Mouse (Mus musculus): ENCODE results near the gene Atp7a. TPM values are rescaled to one million over a fixed set of nuclear protein-coding genes. Genes with fewer than 3 reads are reported as not detected.

The Atp7a gene
- total and polyA plus RNA-seq, 2 experiments from 2014 or later, result 7.0 to 9.9 TPM

- peak within 1 kb of the TSS; percentile 55 for H3K4me3 ChIP-seq (ENCODE audit: low read length)
- peak within 1 kb of the TSS; percentile 62 for H3K9ac ChIP-seq (replicated peaks; ENCODE audit: low read length)
- H3K4me2 ChIP-seq (ENCODE audit: low read depth, low read length), result peak within 1 kb of the TSS; percentile 56
- no peaks in the 10 kb centered on the region for H3K27me3 ChIP-seq (ENCODE audit: insufficient read depth, low read length)
- H3K27ac ChIP-seq, result peak within 1 kb of the TSS; percentile 90
- ATAC-seq (peak; percentile 71), DNase-seq (ENCODE audit: low spot score) (peak; percentile 93)
- no peaks in the 10 kb centered on the region for H3K36me3 ChIP-seq (ENCODE audit: insufficient read depth, low read length)
- H3K9me3 ChIP-seq (ENCODE audit: low read length), result no peaks in the 10 kb centered on the region
- TF ChIP-seq CTCF (IDR thresholded peaks at IDR 0.05; ENCODE audit: low read depth), result no peak
- 21% methylated on average over 26 of the region's 26 CpGs for WGBS
- no peaks in the 10 kb centered on the region for H3K4me1 ChIP-seq (ENCODE audit: insufficient read depth, low read length)
Observed at GRCm38 (mm10) chrX:106015571-106016322, 11.3 kb upstream of the Atp7a start, which contains the start of gene Cox7b. Gene Cox7b (plus strand): TSS chrX:106015700.

GRCm38 (mm10) chrX:106017102-106017501, 10.0 kb upstream of the Atp7a start:
- Histone ChIP-seq H3K4me1 (ENCODE audit: insufficient read depth, low read length) (no peaks in the 10 kb centered on the region), H3K4me2 (ENCODE audit: low read depth, low read length) (peak overlapping the region; percentile 56), H3K9me3 (ENCODE audit: low read length) (no peaks in the 10 kb centered on the region), H3K36me3 (ENCODE audit: insufficient read depth, low read length) (no peaks in the 10 kb centered on the region), H3K9ac (replicated peaks; ENCODE audit: low read length) (no peak overlapping the region), H3K27me3 (ENCODE audit: insufficient read depth, low read length) (no peaks in the 10 kb centered on the region), H3K27ac (no peak overlapping the region), H3K4me3 (ENCODE audit: low read length) (peak overlapping the region; percentile 55; the same call in 1 of the 2 replicates)
- DNase-seq (ENCODE audit: low spot score) (no peak), ATAC-seq (no peak)
- 84% methylated on average over 3 of the region's 3 CpGs for WGBS
- no peak for TF ChIP-seq CTCF (IDR thresholded peaks at IDR 0.05; ENCODE audit: low read depth)

GRCm38 (mm10) chrX:106017516-106017915, 9.6 kb upstream of the Atp7a start:
- WGBS, result 91% methylated on average over 4 of the region's 4 CpGs
- H3K4me2 ChIP-seq (ENCODE audit: low read depth, low read length), result peak overlapping the region; percentile 56; the same call in 1 of the 2 replicates
- no peaks in the 10 kb centered on the region for H3K27me3 ChIP-seq (ENCODE audit: insufficient read depth, low read length)
- H3K4me3 ChIP-seq (ENCODE audit: low read length), result no peak overlapping the region
- H3K9ac ChIP-seq (replicated peaks; ENCODE audit: low read length), result no peak overlapping the region
- H3K27ac ChIP-seq, result no peak overlapping the region
- ATAC-seq, result no peak
- H3K36me3 ChIP-seq (ENCODE audit: insufficient read depth, low read length), result no peaks in the 10 kb centered on the region
- H3K9me3 ChIP-seq (ENCODE audit: low read length), result no peaks in the 10 kb centered on the region
- DNase-seq (ENCODE audit: low spot score), result no peak
- no peak for TF ChIP-seq CTCF (IDR thresholded peaks at IDR 0.05; ENCODE audit: low read depth)
- no peaks in the 10 kb centered on the region for H3K4me1 ChIP-seq (ENCODE audit: insufficient read depth, low read length)

- Histone ChIP-seq H3K9me3 (ENCODE audit: low read length) (no peaks in the 10 kb centered on the region), H3K27me3 (ENCODE audit: insufficient read depth, low read length) (no peaks in the 10 kb centered on the region), H3K4me2 (ENCODE audit: low read depth, low read length) (peak overlapping the region; percentile 61), H3K9ac (replicated peaks; ENCODE audit: low read length) (peak overlapping the region; percentile 39), H3K27ac (peak overlapping the region; percentile 49; the same call in 1 of the 2 replicates), H3K4me3 (ENCODE audit: low read length) (peak overlapping the region; percentile 45), H3K36me3 (ENCODE audit: insufficient read depth, low read length) (no peaks in the 10 kb centered on the region), H3K4me1 (ENCODE audit: insufficient read depth, low read length) (no peaks in the 10 kb centered on the region)
- ATAC-seq (no peak; the same call in 1 of the 2 replicates), DNase-seq (ENCODE audit: low spot score) (no peak)
- WGBS, result 24% methylated on average over 8 of the region's 8 CpGs
- TF ChIP-seq CTCF (IDR thresholded peaks at IDR 0.05; ENCODE audit: low read depth), result no peak
Observed at GRCm38 (mm10) chrX:106027343-106027674, 233 bp downstream of the Atp7a start.

- H3K9me3 ChIP-seq (ENCODE audit: low read length), result no peaks in the 10 kb centered on the region
- ATAC-seq (no peak), DNase-seq (ENCODE audit: low spot score) (no peak)
- H3K4me2 ChIP-seq (ENCODE audit: low read depth, low read length), result no peak overlapping the region
- TF ChIP-seq CTCF (IDR thresholded peaks at IDR 0.05; ENCODE audit: low read depth), result no peak
- 75% methylated on average over 5 of the region's 5 CpGs for WGBS
- H3K9ac ChIP-seq (replicated peaks; ENCODE audit: low read length), result no peak overlapping the region
- H3K36me3 ChIP-seq (ENCODE audit: insufficient read depth, low read length), result no peaks in the 10 kb centered on the region
- no peak overlapping the region for H3K27ac ChIP-seq
- no peak overlapping the region for H3K4me3 ChIP-seq (ENCODE audit: low read length)
- H3K27me3 ChIP-seq (ENCODE audit: insufficient read depth, low read length), result no peaks in the 10 kb centered on the region
- no peaks in the 10 kb centered on the region for H3K4me1 ChIP-seq (ENCODE audit: insufficient read depth, low read length)
Observed at GRCm38 (mm10) chrX:106030176-106030575, 3.1 kb downstream of the Atp7a start.

GRCm38 (mm10) chrX:106031124-106031523, 4.0 kb downstream of the Atp7a start:
- Histone ChIP-seq H3K27ac (no peak overlapping the region), H3K4me1 (ENCODE audit: insufficient read depth, low read length) (no peaks in the 10 kb centered on the region), H3K9ac (replicated peaks; ENCODE audit: low read length) (no peak overlapping the region), H3K4me3 (ENCODE audit: low read length) (no peak overlapping the region), H3K27me3 (ENCODE audit: insufficient read depth, low read length) (no peaks in the 10 kb centered on the region), H3K9me3 (ENCODE audit: low read length) (no peaks in the 10 kb centered on the region), H3K4me2 (ENCODE audit: low read depth, low read length) (no peak overlapping the region), H3K36me3 (ENCODE audit: insufficient read depth, low read length) (no peaks in the 10 kb centered on the region)
- ATAC-seq (no peak), DNase-seq (ENCODE audit: low spot score) (no peak)
- TF ChIP-seq CTCF (IDR thresholded peaks at IDR 0.05; ENCODE audit: low read depth), result no peak

- ATAC-seq (no peak), DNase-seq (ENCODE audit: low spot score) (no peak)
- 53% methylated on average over 2 of the region's 2 CpGs for WGBS
- TF ChIP-seq CTCF (IDR thresholded peaks at IDR 0.05; ENCODE audit: low read depth), result no peak
- H3K9ac ChIP-seq (replicated peaks; ENCODE audit: low read length), result no peak overlapping the region
- H3K4me3 ChIP-seq (ENCODE audit: low read length), result no peak overlapping the region
- no peaks in the 10 kb centered on the region for H3K27me3 ChIP-seq (ENCODE audit: insufficient read depth, low read length)
- H3K4me1 ChIP-seq (ENCODE audit: insufficient read depth, low read length), result no peaks in the 10 kb centered on the region
- no peak overlapping the region for H3K4me2 ChIP-seq (ENCODE audit: low read depth, low read length)
- no peaks in the 10 kb centered on the region for H3K36me3 ChIP-seq (ENCODE audit: insufficient read depth, low read length)
- H3K9me3 ChIP-seq (ENCODE audit: low read length), result no peaks in the 10 kb centered on the region
- no peak overlapping the region for H3K27ac ChIP-seq
Observed at GRCm38 (mm10) chrX:106035727-106036126, 8.7 kb downstream of the Atp7a start.
